Mouse (Mus musculus) heart, adult 2 months (tissue): ENCODE data around the gene Ctdspl. TPM values are rescaled to one million over a fixed set of nuclear protein-coding genes. Genes with fewer than 3 reads are reported as not detected.

Experiments used
- DNase-seq, 2 experiments: peaks; one replicate each; pipeline ENCODE4 v3.0.0; 2021
- H3K27ac ChIP-seq: fragments of 200-600 bp; 2 replicates; pipeline ENCODE4 v1.8.1; 2022
- H3K27me3 ChIP-seq: fragments of 200-500 bp; 2 replicates; pipeline ENCODE4 v1.6.1; 2012; ENCODE audit warnings: mild to moderate bottlenecking, low read length, inconsistent platforms, mixed read lengths; ENCODE audit not compliant: control insufficient read depth, insufficient read depth
- H3K36me3 ChIP-seq: fragments of 200-500 bp; 2 replicates; pipeline ENCODE4 v1.6.1; 2012; ENCODE audit warnings: low read length, inconsistent platforms; ENCODE audit not compliant: control insufficient read depth, insufficient read depth
- H3K4me1 ChIP-seq: fragments of 200-500 bp; 2 replicates; pipeline ENCODE4 v1.6.1; 2011; ENCODE audit warnings: low read length; ENCODE audit not compliant: control insufficient read depth, insufficient read depth
- H3K4me3 ChIP-seq: fragments of 200-600 bp; 2 replicates; pipeline ENCODE4 v1.8.1; 2022
- H3K79me2 ChIP-seq: fragments of 200-500 bp; replicated peaks from 2 replicates; pipeline ENCODE4 v1.6.1; 2012; ENCODE audit warnings: mild to moderate bottlenecking, inconsistent platforms, low read length, moderate library complexity, mixed read lengths; ENCODE audit not compliant: control insufficient read depth, insufficient read depth
- H3K9ac ChIP-seq: fragments of 200-500 bp; 2 replicates; pipeline ENCODE4 v1.6.1; 2012; ENCODE audit warnings: low read depth, mild to moderate bottlenecking, control low read depth, inconsistent platforms, low read length, mixed read lengths
- CTCF ChIP-seq: fragments of 200-600 bp; IDR thresholded peaks from 2 replicates; pipeline ENCODE4 v1.8.1; 2022; ENCODE audit warnings: antibody characterized with exemption, mild to moderate bottlenecking, moderate library complexity
- EP300 ChIP-seq: fragments of 200-500 bp; IDR thresholded peaks from 2 replicates; pipeline ENCODE4 v1.6.1; 2011; ENCODE audit warnings: low read depth, low read length, control low read depth; ENCODE audit not compliant: insufficient read depth
- POLR2A ChIP-seq: fragments of 200-500 bp; IDR thresholded peaks from 2 replicates; pipeline ENCODE4 v1.6.1; 2011; ENCODE audit warnings: mild to moderate bottlenecking, low read depth, low read length, control low read depth; ENCODE audit not compliant: insufficient read depth
- WGBS: fragments of 180-500 bp; shearing (Covaris S2); methylation state at CpG from one replicate; pipeline ENCODE4 v1.1.7; 2018; 5-methylcytosine and 5-hydroxymethylcytosine counted together
- intact Hi-C: fragments of 180-260 bp; cut with DNase I; formaldehyde crosslinking; loops from one replicate; pipeline ENCODE4 v1.15.1; 2025
- microRNA-seq, 2 experiments: library from miRNA; unstranded; fragments of <30 nt; microRNA quantifications; one replicate each; pipeline ENCODE4 v1.2.0; 2021
- polyA plus RNA-seq: library from polyadenylated mRNA; depleted of rRNA; stranded (reverse); fragments of >200 nt; gene quantifications from 2 replicates; pipeline ENCODE4 v1.2.3, GENCODE M21; 2012; rRNA removed
- total RNA-seq, 2 experiments: library from RNA; stranded (reverse); gene quantifications; 2 replicates each; pipeline ENCODE4 v1.2.3; 2021

Ctdspl gene
- total and polyA plus RNA-seq, 3 experiments: 8.5 to 9.7 (median 9.0) TPM

GRCm38 (mm10) chr9:119091581-119092310, 165.5 kb downstream of the Ctdspl start:
- peaks cover 13% of the 10 kb centered on the region for H3K4me1 ChIP-seq
- H3K9ac ChIP-seq: peak overlapping the region; percentile 13
- H3K79me2 ChIP-seq: no peaks in the 10 kb centered on the region
- peak overlapping the region; percentile 79 for H3K4me3 ChIP-seq
- TF ChIP-seq EP300 (no peak), POLR2A (no peak), CTCF (no peak)
- no peaks in the 10 kb centered on the region; the same call in 1 of the 2 replicates for H3K36me3 ChIP-seq
- intact Hi-C loops: no loop called here
- H3K27ac ChIP-seq: peak overlapping the region; percentile 95
- peak in 1 of 2 experiments; percentile 43 for DNase-seq
- 47% methylated on average over 12 of the region's 12 CpGs for WGBS
- no peaks in the 10 kb centered on the region for H3K27me3 ChIP-seq

- Histone ChIP-seq H3K27me3 (no peaks in the 10 kb centered on the region), H3K79me2 (no peaks in the 10 kb centered on the region), H3K9ac (peak overlapping the region; percentile 85), H3K4me3 (peak overlapping the region; percentile 79), H3K36me3 (no peaks in the 10 kb centered on the region; the same call in 1 of the 2 replicates), H3K27ac (peak overlapping the region; percentile 95), H3K4me1 (peaks cover 8% of the 10 kb centered on the region)
- WGBS: 3% methylated on average over 45 of the region's 45 CpGs
- intact Hi-C loops: no loop called here
- DNase-seq: peak; percentile 77 to 79
- TF ChIP-seq CTCF (no peak), EP300 (0 out of 2 replicates have a peak, but pooled peaks have one; percentile 5), POLR2A (peak; percentile 58; the same call in 1 of the 2 replicates)
Observed at GRCm38 (mm10) chr9:119092473-119093418, 166.5 kb downstream of the Ctdspl start.

Small RNA genes within 50 kb of the gene (microRNA-seq; reads per million reads assigned to microRNA genes)
- 6.2 to 101 reads per million in 2 experiments for gene Mir26a-1

Other genes with a start within 250 kb of the Ctdspl start
- under 1 TPM; 0.20 to 0.34 TPM for gene Vill, start 126.3 kb downstream of the Ctdspl start, total RNA-seq
- 0.85 and 1.4 TPM in 2 replicates for gene Vill, start 126.3 kb downstream of the Ctdspl start, polyA plus RNA-seq
- 10 to 100 TPM; 14.5 to 16.6 TPM for gene Plcd1, start 167.0 kb downstream of the Ctdspl start, total RNA-seq
- 32.2 and 39.4 TPM in 2 replicates for gene Plcd1, start 167.0 kb downstream of the Ctdspl start, polyA plus RNA-seq
- gene Dlec1, start 176.0 kb downstream of the Ctdspl start, total RNA-seq: under 1 TPM; 0.13 to 0.32 TPM
- gene Dlec1, start 176.0 kb downstream of the Ctdspl start, polyA plus RNA-seq: 0.20 and 0.82 TPM in 2 replicates
- 1 to 10 TPM; 1.4 to 1.6 TPM for gene Acaa1b, start 230.6 kb downstream of the Ctdspl start, total RNA-seq
- gene Acaa1b, start 230.6 kb downstream of the Ctdspl start, polyA plus RNA-seq: 2.2 and 2.4 TPM in 2 replicates
- gene Gm47289, start 232.7 kb downstream of the Ctdspl start, total RNA-seq: not detected
- not detected in 2 replicates for gene Gm47289, start 232.7 kb downstream of the Ctdspl start, polyA plus RNA-seq